Comparison of ENCODE assay signal across 26 mouse cellular contexts in the genomic region with DNA sequence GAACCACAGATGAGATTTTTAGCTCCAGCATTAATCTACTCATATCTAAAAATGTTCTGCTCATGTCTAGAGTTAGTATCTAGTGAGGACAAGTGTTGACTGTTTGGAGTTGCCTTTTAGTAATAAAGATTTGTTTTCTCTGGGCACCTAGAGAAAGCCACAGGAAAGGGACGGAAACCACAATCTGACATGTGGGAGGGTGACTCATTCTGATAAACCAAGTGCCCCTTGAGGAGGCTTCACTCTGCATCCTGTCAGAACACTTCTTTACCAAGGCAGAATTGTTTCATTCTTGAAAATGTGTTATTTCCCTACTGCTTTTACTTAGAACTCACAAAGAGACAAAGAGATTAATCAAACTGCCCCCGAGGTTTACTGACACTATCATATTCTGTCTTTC.
DNase-seq lines count a peak whose midpoint lies in the region; ATAC-seq and TF ChIP-seq lines count a peak whose summit lies in the region.
"Had no signal": no experiment of that assay in that cellular context is flagged by ENCODE, and none has a peak within 500 bp of the region (broad histone marks: within the 10 kb centered on the region; RNA-seq: fewer than 3 reads in every experiment).

No protein-coding gene starts in this region.

- H3K27me3 ChIP-seq in lung, postnatal 0 days (replicated peaks; ENCODE audit: insufficient read depth, low read length) = no peaks in the 10 kb centered on the region
- H3K27me3 ChIP-seq: forebrain, embryonic 12.5 days; heart, embryonic 15.5 days; limb, embryonic 12.5 days; liver, embryonic 12.5 days; midbrain, embryonic 15.5 days had no signal

- H3K27ac ChIP-seq in lung, postnatal 0 days (ENCODE audit: low read length) = no peak overlapping the region
- H3K27ac ChIP-seq: embryonic facial prominence, embryonic 10.5 days; forebrain, embryonic 12.5 days; gastrocnemius, adult 2 months; heart, adult 2 months; heart, embryonic 15.5 days; hindbrain, embryonic 10.5 days; limb, embryonic 12.5 days; liver, embryonic 12.5 days; midbrain, embryonic 15.5 days; stomach, postnatal 0 days had no signal

- H3K4me3 ChIP-seq in lung, postnatal 0 days (ENCODE audit: low read depth, low read length) = no peak overlapping the region
- H3K4me3 ChIP-seq in lung, adult 2 months (replicated peaks; ENCODE audit: extremely low read depth, low read depth, low read length) = no peak overlapping the region
- H3K4me3 ChIP-seq: embryonic facial prominence, embryonic 10.5 days; forebrain, embryonic 12.5 days; gastrocnemius, adult 2 months; heart, adult 2 months; heart, embryonic 15.5 days; hindbrain, embryonic 10.5 days; limb, embryonic 12.5 days; liver, embryonic 12.5 days; midbrain, embryonic 15.5 days had no signal

- no peak for TF ChIP-seq EP300 in lung, postnatal 0 days (IDR thresholded peaks at IDR 0.05)

- no peak for TF ChIP-seq POLR2A in lung, adult 2 months (IDR thresholded peaks at IDR 0.05; ENCODE audit: borderline replicate concordance, extremely low read depth, low read depth, low read length)

- H3K9ac ChIP-seq in lung, postnatal 0 days (replicated peaks; ENCODE audit: low read depth) = no peak overlapping the region
- H3K9ac ChIP-seq: forebrain, embryonic 12.5 days; heart, embryonic 15.5 days; limb, embryonic 12.5 days; liver, embryonic 12.5 days; lung, embryonic 14.5 days; midbrain, embryonic 15.5 days had no signal

- no peaks in the 10 kb centered on the region for H3K9me3 ChIP-seq in lung, postnatal 0 days (ENCODE audit: low read length)
- H3K9me3 ChIP-seq: embryonic facial prominence, embryonic 10.5 days; forebrain, embryonic 12.5 days; heart, embryonic 15.5 days; hindbrain, embryonic 10.5 days; limb, embryonic 12.5 days; liver, embryonic 12.5 days; midbrain, embryonic 15.5 days had no signal

- 37% methylated on average over 2 of the region's 2 CpGs for WGBS in lung, postnatal 0 days
- 42% methylated on average over 2 of the region's 2 CpGs for WGBS in lung, adult 2 months

- no peak for ATAC-seq in lung, postnatal 0 days
- ATAC-seq in granulocyte monocyte progenitor cell, adult 5-6 weeks (replicated peaks; ENCODE audit: poor library complexity, severe bottlenecking) = peak; percentile 75
- ATAC-seq: liver, embryonic 12.5 days; midbrain, embryonic 15.5 days had no signal

- H3K4me2 ChIP-seq in lung, postnatal 0 days (replicated peaks; ENCODE audit: low read depth, low read length) = no peak overlapping the region
- H3K4me2 ChIP-seq: forebrain, embryonic 12.5 days; heart, embryonic 15.5 days; limb, embryonic 12.5 days; liver, embryonic 12.5 days; lung, embryonic 14.5 days; midbrain, embryonic 15.5 days had no signal

- TF ChIP-seq CTCF in lung, postnatal 0 days (IDR thresholded peaks at IDR 0.05) = no peak
- no peak for TF ChIP-seq CTCF in lung, adult 2 months (IDR thresholded peaks at IDR 0.05; ENCODE audit: insufficient read depth, low read length)

- H3K36me3 ChIP-seq in lung, postnatal 0 days (ENCODE audit: insufficient read depth, low read length) = no peaks in the 10 kb centered on the region
- H3K36me3 ChIP-seq: embryonic facial prominence, embryonic 10.5 days; forebrain, embryonic 12.5 days; heart, embryonic 15.5 days; hindbrain, embryonic 10.5 days; limb, embryonic 12.5 days; liver, embryonic 12.5 days; midbrain, embryonic 15.5 days had no signal

- peak; percentile 6 for DNase-seq in lung, postnatal 0 days (ENCODE audit: low spot score)
- DNase-seq in lung, adult 2 months = no peak
- DNase-seq in Muller cell, postnatal 12 days (ENCODE audit: inconsistent ontology term) = peak; percentile 31
- DNase-seq in naive thymus-derived CD4-positive, alpha-beta T cell, adult 2 months (ENCODE audit: low read depth) = peak; percentile 5
- no peak for DNase-seq in thymus, postnatal 14 days
- no peak for DNase-seq in embryo, embryonic 10.5 days (ENCODE audit: low spot score)
- DNase-seq in cerebellum, adult 8-10 months = no peak
- DNase-seq: adrenal gland, postnatal 10 days; cerebellum, adult 11-12 months; cerebellum, postnatal 36 days; gastrocnemius, adult 2 months; heart, adult 2 months; kidney, adult 9 months; kidney, postnatal 36 days; layer of hippocampus, adult 9-11 months; lung, embryonic 14.5 days; retina, postnatal 1 day had no signal

- H3K4me1 ChIP-seq in lung, postnatal 0 days (ENCODE audit: insufficient read depth, low read depth, low read length) = no peaks in the 10 kb centered on the region
- H3K4me1 ChIP-seq in lung, adult 2 months (ENCODE audit: control insufficient read depth, insufficient read depth, low read length) = no peaks in the 10 kb centered on the region
- H3K4me1 ChIP-seq: embryonic facial prominence, embryonic 10.5 days; forebrain, embryonic 12.5 days; heart, embryonic 15.5 days; hindbrain, embryonic 10.5 days; limb, embryonic 12.5 days; liver, embryonic 12.5 days; midbrain, embryonic 15.5 days had no signal

Comparison
In these comparisons a context has a peak if more than half of its experiments do, and no peak if none do; other contexts are left out.
1. DNase-seq: peak in lung, postnatal 0 days (single experiment), Muller cell, postnatal 12 days (single experiment) and naive thymus-derived CD4-positive, alpha-beta T cell, adult 2 months (single experiment); none in lung, adult 2 months (single experiment), thymus, postnatal 14 days (single experiment), embryo, embryonic 10.5 days (single experiment) and cerebellum, adult 8-10 months (single experiment).